Mouse (Mus musculus) liver, embryonic 12.5 days (tissue): ENCODE measurements around the gene Tfe3. TPM values are rescaled to one million over a fixed set of nuclear protein-coding genes. Genes with fewer than 3 reads are reported as not detected.
"Not testable (repeated sequence)": the region's sequence is repeated elsewhere in the genome, so short reads cannot be mapped to it uniquely, and the experiment has no call there.

Experiments used
- ATAC-seq: fragments of 200-750 bp; cut with Nextera tagmentation; 2 replicates; pipeline ENCODE4 v1.8.0; 2017; ENCODE audit warnings: moderate number of reproducible peaks, mild to moderate bottlenecking, moderate library complexity
- H3K27ac ChIP-seq: fragments of 300-500 bp; sonication (generic); 2 replicates; pipeline ENCODE4 v1.5.1; 2016; ENCODE audit warnings: mild to moderate bottlenecking
- H3K27me3 ChIP-seq: fragments of 300-500 bp; sonication (generic); replicated peaks from 2 replicates; pipeline ENCODE4 v1.6.1; 2016; ENCODE audit warnings: mild to moderate bottlenecking, moderate library complexity
- H3K36me3 ChIP-seq: fragments of 300-500 bp; sonication (generic); 2 replicates; pipeline ENCODE4 v1.6.1; 2016; ENCODE audit warnings: mild to moderate bottlenecking, moderate library complexity
- H3K4me1 ChIP-seq: fragments of 300-500 bp; sonication (generic); 2 replicates; pipeline ENCODE4 v1.6.1; 2016
- H3K4me2 ChIP-seq: fragments of 300-500 bp; sonication (generic); 2 replicates; pipeline ENCODE4 v1.6.1; 2016; ENCODE audit warnings: mild to moderate bottlenecking, moderate library complexity
- H3K4me3 ChIP-seq: fragments of 300-500 bp; sonication (generic); 2 replicates; pipeline ENCODE4 v1.5.1; 2016; ENCODE audit warnings: mild to moderate bottlenecking, moderate library complexity
- H3K9ac ChIP-seq: fragments of 300-500 bp; sonication (generic); 2 replicates; pipeline ENCODE4 v1.6.1; 2016; ENCODE audit warnings: mild to moderate bottlenecking, moderate library complexity
- H3K9me3 ChIP-seq: fragments of 300-500 bp; sonication (generic); replicated peaks from 2 replicates; pipeline ENCODE4 v1.6.1; 2016; ENCODE audit warnings: mild to moderate bottlenecking, moderate library complexity
- WGBS: fragments of 180-500 bp; shearing (Covaris S2); methylation state at CpG from one replicate; pipeline ENCODE4 v1.1.7; 2016; ENCODE audit not compliant: insufficient replicate concordance; 5-methylcytosine and 5-hydroxymethylcytosine counted together
- polyA plus RNA-seq: library from polyadenylated mRNA; unstranded; fragments of >200 nt; fragmentation: Nextera tagmentation; extraction: Ambion mirVana; gene quantifications from 2 replicates; pipeline ENCODE4 v1.2.1, GENCODE M21; 2016

The Tfe3 gene
- polyA plus RNA-seq, 1 experiment from 2014 or later = 14.1 TPM

GRCm38 (mm10) chrX:7728922-7729265 is 33.5 kb upstream of the Tfe3 start:
- H3K9ac ChIP-seq = peak overlapping the region; percentile 55; the same call in 1 of the 2 replicates
- H3K27me3 ChIP-seq = no peaks in the 10 kb centered on the region
- H3K27ac ChIP-seq = no peak overlapping the region
- peaks cover 20% of the 10 kb centered on the region for H3K4me1 ChIP-seq
- H3K36me3 ChIP-seq = peaks cover 34% of the 10 kb centered on the region
- H3K4me3 ChIP-seq = peak overlapping the region; percentile 53
- no peak for ATAC-seq
- H3K4me2 ChIP-seq = peak overlapping the region; percentile 72
- 27% methylated on average over 4 of the region's 4 CpGs for WGBS
- H3K9me3 ChIP-seq = no peaks in the 10 kb centered on the region

GRCm38 (mm10) chrX:7733571-7734156 is 28.7 kb upstream of the Tfe3 start:
- peak overlapping the region; percentile 44; the same call in 1 of the 2 replicates for H3K9ac ChIP-seq
- H3K4me3 ChIP-seq = peak overlapping the region; percentile 26
- H3K36me3 ChIP-seq = no peaks in the 10 kb centered on the region
- peak; percentile 63 for ATAC-seq
- H3K4me2 ChIP-seq = peak overlapping the region; percentile 54
- no peaks in the 10 kb centered on the region for H3K9me3 ChIP-seq
- H3K27me3 ChIP-seq = no peaks in the 10 kb centered on the region
- WGBS = 11% methylated on average over 20 of the region's 26 CpGs
- H3K4me1 ChIP-seq = peaks cover 12% of the 10 kb centered on the region
- no peak overlapping the region for H3K27ac ChIP-seq

GRCm38 (mm10) chrX:7739336-7740081 is 22.9 kb upstream of the Tfe3 start:
- Histone ChIP-seq H3K4me3 (no peak overlapping the region), H3K9ac (no peak overlapping the region), H3K4me1 (peaks cover 18% of the 10 kb centered on the region), H3K36me3 (no peaks in the 10 kb centered on the region), H3K9me3 (no peaks in the 10 kb centered on the region), H3K27ac (no peak overlapping the region), H3K27me3 (no peaks in the 10 kb centered on the region), H3K4me2 (no peak overlapping the region)
- WGBS = 60% methylated on average over 14 of the region's 14 CpGs
- ATAC-seq = no peak; the same call in 1 of the 2 replicates

GRCm38 (mm10) chrX:7740082-7740819 is 22.1 kb upstream of the Tfe3 start:
- H3K9ac ChIP-seq = no peak overlapping the region
- peak overlapping the region; percentile 51; the same call in 1 of the 2 replicates for H3K27ac ChIP-seq
- 65% methylated on average over 10 of the region's 10 CpGs for WGBS
- peaks cover 18% of the 10 kb centered on the region for H3K4me1 ChIP-seq
- no peaks in the 10 kb centered on the region for H3K27me3 ChIP-seq
- H3K4me2 ChIP-seq = peak overlapping the region; percentile 35
- H3K4me3 ChIP-seq = no peak overlapping the region
- no peaks in the 10 kb centered on the region for H3K9me3 ChIP-seq
- H3K36me3 ChIP-seq = no peaks in the 10 kb centered on the region
- ATAC-seq = peak; percentile 36; the same call in 1 of the 2 replicates

GRCm38 (mm10) chrX:7741103-7741502 is 21.3 kb upstream of the Tfe3 start:
- 0 out of 2 replicates have a peak, but pooled peaks have one; percentile 38 for ATAC-seq

GRCm38 (mm10) chrX:7743470-7743869 is 18.9 kb upstream of the Tfe3 start:
- Histone ChIP-seq H3K27ac (no peak overlapping the region), H3K9ac (no peak overlapping the region), H3K4me3 (no peak overlapping the region), H3K4me2 (no peak overlapping the region), H3K27me3 (no peaks in the 10 kb centered on the region), H3K4me1 (peaks cover 18% of the 10 kb centered on the region), H3K9me3 (no peaks in the 10 kb centered on the region), H3K36me3 (no peaks in the 10 kb centered on the region)
- ATAC-seq = no peak
- 40% methylated on average over 5 of the region's 5 CpGs for WGBS

More at GRCm38 (mm10) chrX:7741103-7741502, 21.3 kb upstream of the Tfe3 start:
- Histone ChIP-seq H3K27ac (0 out of 2 replicates have a peak overlapping the region, but pooled peaks have one; percentile 51), H3K9ac (no peak overlapping the region), H3K9me3 (no peaks in the 10 kb centered on the region), H3K36me3 (no peaks in the 10 kb centered on the region), H3K4me1 (peaks cover 18% of the 10 kb centered on the region), H3K4me3 (no peak overlapping the region), H3K4me2 (peak overlapping the region; percentile 35), H3K27me3 (no peaks in the 10 kb centered on the region)
- WGBS = 38% methylated on average over 5 of the region's 5 CpGs

GRCm38 (mm10) chrX:7744940-7745339 is 17.4 kb upstream of the Tfe3 start:
- Histone ChIP-seq H3K9me3 (no peaks in the 10 kb centered on the region), H3K4me2 (no peak overlapping the region), H3K27ac (no peak overlapping the region), H3K9ac (no peak overlapping the region), H3K4me3 (no peak overlapping the region), H3K36me3 (no peaks in the 10 kb centered on the region), H3K4me1 (peaks cover 16% of the 10 kb centered on the region), H3K27me3 (no peaks in the 10 kb centered on the region; the same call in 1 of the 2 replicates)
- 22% methylated on average over 1 of the region's 1 CpGs for WGBS
- no peak for ATAC-seq

GRCm38 (mm10) chrX:7745429-7745828 is 16.9 kb upstream of the Tfe3 start:
- Histone ChIP-seq H3K36me3 (no peaks in the 10 kb centered on the region), H3K9me3 (no peaks in the 10 kb centered on the region), H3K9ac (no peak overlapping the region), H3K27me3 (peaks cover under 1% of the 10 kb centered on the region; the same call in 1 of the 2 replicates), H3K4me1 (peaks cover 15% of the 10 kb centered on the region), H3K4me3 (no peak overlapping the region), H3K4me2 (no peak overlapping the region), H3K27ac (no peak overlapping the region)
- WGBS = 79% methylated on average over 8 of the region's 8 CpGs
- no peak for ATAC-seq

GRCm38 (mm10) chrX:7750432-7751116 is 11.8 kb upstream of the Tfe3 start, which contains the start of gene Ccdc120:
Ccdc120 (minus strand) TSS chrX:7750905.
- H3K4me3 ChIP-seq = peak within 1 kb of the TSS; percentile 64
- H3K36me3 ChIP-seq = no peaks in the 10 kb centered on the region
- H3K9me3 ChIP-seq = no peaks in the 10 kb centered on the region
- peaks cover 8% of the 10 kb centered on the region; the same call in 1 of the 2 replicates for H3K4me1 ChIP-seq
- peak within 1 kb of the TSS; percentile 63; the same call in 1 of the 2 replicates for H3K9ac ChIP-seq
- peaks cover 4% of the 10 kb centered on the region; the same call in 1 of the 2 replicates for H3K27me3 ChIP-seq
- peak within 1 kb of the TSS; percentile 79 for H3K4me2 ChIP-seq
- no peak within 1 kb of the TSS for H3K27ac ChIP-seq
- ATAC-seq = peak; percentile 30; the same call in 1 of the 2 replicates
- 2% methylated on average over 43 of the region's 56 CpGs for WGBS

GRCm38 (mm10) chrX:7753627-7754026 is 8.7 kb upstream of the Tfe3 start:
- H3K36me3 ChIP-seq, H3K4me1 ChIP-seq, H3K27me3 ChIP-seq, H3K9ac ChIP-seq, H3K4me3 ChIP-seq, ATAC-seq, H3K4me2 ChIP-seq, H3K9me3 ChIP-seq, H3K27ac ChIP-seq: not testable (repeated sequence)
- WGBS = 7% methylated on average over 3 of the region's 3 CpGs

- H3K4me2 ChIP-seq = peak overlapping the region; percentile 83
- no peaks in the 10 kb centered on the region for H3K9me3 ChIP-seq
- H3K4me1 ChIP-seq = peaks cover 41% of the 10 kb centered on the region
- H3K9ac ChIP-seq = peak overlapping the region; percentile 73
- H3K4me3 ChIP-seq = peak overlapping the region; percentile 74
- H3K27me3 ChIP-seq = no peaks in the 10 kb centered on the region
- 3% methylated on average over 21 of the region's 21 CpGs for WGBS
- ATAC-seq = peak; percentile 48
- peaks cover 16% of the 10 kb centered on the region for H3K36me3 ChIP-seq
- H3K27ac ChIP-seq = peak overlapping the region; percentile 80
These were observed 499 bp downstream of the Tfe3 start for GRCm38 (mm10) chrX:7762921-7763197.
